Mouse (Mus musculus): ENCODE measurements around the gene Coro1b.

The Coro1b gene

GRCm38 (mm10) chr19:4148491-4148806, at the start of gene Coro1b:
Gene Coro1b (plus strand): TSS chr19:4148619.
- peak; percentile 97 to 98 for DNase-seq

GRCm38 (mm10) chr19:4099056-4099455, 49.4 kb upstream of the Coro1b start:
- peak; percentile 93 to 96 for DNase-seq

GRCm38 (mm10) chr19:4099837-4100717, 48.3 kb upstream of the Coro1b start, which contains the start of gene Pitpnm1:
Gene Pitpnm1 (plus strand): TSS chr19:4099998.
- DNase-seq: peak; percentile 87 to 88

- peak in 1 of 2 experiments; percentile 38 for DNase-seq
Observed at GRCm38 (mm10) chr19:4100718-4101261, 47.6 kb upstream of the Coro1b start.

- DNase-seq: no peak
Observed at GRCm38 (mm10) chr19:4101466-4101865, 47.0 kb upstream of the Coro1b start.

GRCm38 (mm10) chr19:4102049-4102448, 46.4 kb upstream of the Coro1b start:
- no peak for DNase-seq

GRCm38 (mm10) chr19:4102626-4103025, 45.8 kb upstream of the Coro1b start:
- no peak for DNase-seq

- DNase-seq: no peak
Observed at GRCm38 (mm10) chr19:4103294-4103693, 45.1 kb upstream of the Coro1b start.

- no peak for DNase-seq
Observed at GRCm38 (mm10) chr19:4103792-4104191, 44.6 kb upstream of the Coro1b start.

- DNase-seq: no peak
Observed at GRCm38 (mm10) chr19:4104675-4105194, 43.7 kb upstream of the Coro1b start.

- no peak for DNase-seq
Observed at GRCm38 (mm10) chr19:4106654-4107053, 41.8 kb upstream of the Coro1b start.

GRCm38 (mm10) chr19:4108535-4108934, 39.9 kb upstream of the Coro1b start:
- no peak for DNase-seq

- DNase-seq: peak in 1 of 2 experiments; percentile 36
Observed at GRCm38 (mm10) chr19:4112063-4112960, 36.1 kb upstream of the Coro1b start.

- DNase-seq: peak; percentile 83 to 86
Observed at GRCm38 (mm10) chr19:4113186-4113805, 35.1 kb upstream of the Coro1b start.

GRCm38 (mm10) chr19:4113806-4114230, 34.6 kb upstream of the Coro1b start:
- peak; percentile 38 to 45 for DNase-seq

- no peak for DNase-seq
Observed at GRCm38 (mm10) chr19:4114551-4114950, 33.9 kb upstream of the Coro1b start.

- no peak for DNase-seq
Observed at GRCm38 (mm10) chr19:4115144-4115543, 33.3 kb upstream of the Coro1b start.

GRCm38 (mm10) chr19:4115816-4116215, 32.6 kb upstream of the Coro1b start:
- no peak for DNase-seq

GRCm38 (mm10) chr19:4117006-4117405, 31.4 kb upstream of the Coro1b start:
- no peak for DNase-seq

GRCm38 (mm10) chr19:4118350-4118749, 30.1 kb upstream of the Coro1b start:
- DNase-seq: no peak

GRCm38 (mm10) chr19:4119716-4120487, 28.5 kb upstream of the Coro1b start:
- DNase-seq: no peak

GRCm38 (mm10) chr19:4120496-4120895, 27.9 kb upstream of the Coro1b start:
- DNase-seq: no peak
